Mouse (Mus musculus) stomach, postnatal 0 days (tissue): Measurements from ENCODE around the gene Fyn.

ENCODE experiments used
- CTCF ChIP-seq: IDR thresholded peaks from 2 replicates; pipeline ENCODE4 v1.5.1; 2016; ENCODE audit warnings: antibody characterized with exemption, low read depth, mild to moderate bottlenecking, moderate library complexity
- EP300 ChIP-seq: optimal IDR thresholded peaks from 2 replicates; pipeline ENCODE3; 2016; ENCODE audit warnings: antibody characterized with exemption

- TF ChIP-seq CTCF: no peak
- TF ChIP-seq EP300: no peak
Observed at GRCm38 (mm10) chr10:39501571-39501970, 132.9 kb downstream of the Fyn start.
